Mouse (Mus musculus) heart, postnatal 0 days (tissue): ENCODE measurements around the gene Olfr1026. TPM values are rescaled to one million over a fixed set of nuclear protein-coding genes. Genes with fewer than 3 reads are reported as not detected.

Source experiments
- ATAC-seq: fragments of 200-750 bp; cut with Nextera tagmentation; 2 replicates; pipeline ENCODE4 v1.8.0; 2017; ENCODE audit warnings: low read depth, moderate number of reproducible peaks, moderate library complexity; ENCODE audit not compliant: insufficient read depth
- DNase-seq: peaks from one replicate; pipeline ENCODE4 v3.0.0-alpha.2; 2016; ENCODE audit warnings: low spot score
- H3K27ac ChIP-seq: fragments of 300-500 bp; sonication (generic); 2 replicates; pipeline ENCODE4 v1.5.1; 2014; ENCODE audit warnings: low read depth, mild to moderate bottlenecking
- H3K27me3 ChIP-seq: fragments of 300-500 bp; sonication (generic); 2 replicates; pipeline ENCODE4 v1.6.1; 2014; ENCODE audit warnings: low read length, mixed read lengths; ENCODE audit not compliant: control insufficient read depth, insufficient read depth
- H3K36me3 ChIP-seq: fragments of 300-500 bp; sonication (generic); replicated peaks from 2 replicates; pipeline ENCODE4 v1.6.1; 2014; ENCODE audit warnings: low read length, mixed read lengths; ENCODE audit not compliant: control insufficient read depth, insufficient read depth
- H3K4me1 ChIP-seq: fragments of 300-500 bp; sonication (generic); 2 replicates; pipeline ENCODE4 v1.6.1; 2014; ENCODE audit warnings: antibody characterized with exemption; ENCODE audit not compliant: control insufficient read depth, insufficient read depth
- H3K4me2 ChIP-seq: fragments of 300-500 bp; sonication (generic); 2 replicates; pipeline ENCODE4 v1.6.1; 2014; ENCODE audit warnings: low read depth, mild to moderate bottlenecking, low read length, moderate library complexity
- H3K4me3 ChIP-seq: fragments of 300-500 bp; sonication (generic); 2 replicates; pipeline ENCODE4 v1.5.1; 2014; ENCODE audit warnings: low read depth, low read length
- H3K9ac ChIP-seq: fragments of 300-500 bp; sonication (generic); replicated peaks from 2 replicates; pipeline ENCODE4 v1.6.1; 2014; ENCODE audit warnings: low read depth, low read length, mixed read lengths
- H3K9me3 ChIP-seq: fragments of 300-500 bp; sonication (generic); replicated peaks from 2 replicates; pipeline ENCODE4 v1.6.1; 2016; ENCODE audit warnings: low read length; ENCODE audit not compliant: control insufficient read depth
- CTCF ChIP-seq: IDR thresholded peaks from 2 replicates; pipeline ENCODE4 v1.5.1; 2016; ENCODE audit warnings: antibody characterized with exemption, control low read depth, low read depth
- EP300 ChIP-seq: IDR thresholded peaks from 2 replicates; pipeline ENCODE4 v1.6.1; 2016; ENCODE audit warnings: antibody characterized with exemption, low read depth
- WGBS: fragments of 180-500 bp; shearing (Covaris S2); extraction: QIAGEN DNeasy Blood & Tissue Kit; methylation state at CpG from one replicate; pipeline ENCODE4 v1.1.7; 2014; 5-methylcytosine and 5-hydroxymethylcytosine counted together
- polyA plus RNA-seq: library from polyadenylated mRNA; unstranded; fragments of >200 nt; fragmentation: Nextera tagmentation; extraction: Ambion mirVana; gene quantifications from 2 replicates; pipeline ENCODE4 v1.2.1, GENCODE M21; 2015
- total RNA-seq: library from RNA; depleted of rRNA; stranded (reverse); fragments of >200 nt; gene quantifications from 2 replicates; pipeline ENCODE4 v1.2.3, GENCODE M21; 2014; ENCODE audit warnings: low replicate concordance; rRNA removed

Olfr1026 gene
- total RNA-seq (not detected in 2 replicates), polyA plus RNA-seq (not detected in 2 replicates)

DNA sequence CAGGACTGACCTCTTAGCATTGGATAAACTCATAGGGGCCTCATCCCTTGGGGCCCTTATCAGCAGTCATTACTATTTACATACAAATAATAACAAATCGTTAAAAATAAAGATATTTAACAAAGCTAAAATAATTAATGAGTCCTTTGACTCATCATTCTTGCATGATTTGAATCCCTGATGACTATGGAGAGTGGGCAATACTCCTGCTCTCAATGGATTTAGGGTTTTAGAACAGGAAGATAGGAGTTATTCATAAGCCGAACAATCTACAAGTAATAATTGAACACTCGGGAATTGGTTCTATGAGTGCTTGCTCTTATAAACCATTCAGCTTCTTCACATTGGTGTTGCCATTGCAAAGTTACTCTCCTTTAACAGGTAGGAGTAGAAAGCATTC is at the start of gene Olfr1026:
TSS of gene Olfr1026 (plus strand) at position 301 of the 400 bp plus-strand sequence.
- TF ChIP-seq CTCF (no peak), EP300 (no peak)
- H3K27ac ChIP-seq: no peak within 1 kb of the TSS
- 71% methylated on average over 3 of the region's 3 CpGs for WGBS
- no peak within 1 kb of the TSS for H3K9ac ChIP-seq
- H3K4me2 ChIP-seq: no peak within 1 kb of the TSS
- H3K4me1 ChIP-seq: no peaks in the 10 kb centered on the region
- no peak within 1 kb of the TSS for H3K4me3 ChIP-seq
- no peaks in the 10 kb centered on the region for H3K27me3 ChIP-seq
- ATAC-seq (no peak), DNase-seq (no peak)
- no peaks in the 10 kb centered on the region for H3K36me3 ChIP-seq
- H3K9me3 ChIP-seq: no peaks in the 10 kb centered on the region

DNA sequence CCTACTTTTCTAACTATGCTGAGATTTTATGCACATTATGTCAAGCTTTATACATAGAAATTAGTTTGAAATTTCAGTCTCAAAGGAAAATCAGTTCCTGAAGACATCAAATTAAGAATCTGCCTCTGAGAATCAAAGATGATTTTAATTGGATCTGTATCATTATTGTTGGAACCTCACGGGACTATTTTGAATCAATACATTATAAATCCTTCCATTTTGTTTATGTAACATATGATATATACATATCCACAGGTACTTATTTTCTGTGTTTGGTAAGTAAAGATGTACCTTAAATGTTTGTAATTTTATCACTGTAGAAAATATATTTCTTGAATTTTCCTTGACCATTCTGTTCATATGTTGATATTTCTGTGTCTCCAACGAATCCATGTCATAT is 36.0 kb upstream of the Olfr1026 start, which contains the start of gene Olfr1023:
TSS of gene Olfr1023 (plus strand) at position 301 of the 400 bp plus-strand sequence.
- H3K9ac ChIP-seq: no peak within 1 kb of the TSS
- DNase-seq: no peak
- H3K4me2 ChIP-seq: no peak within 1 kb of the TSS
- no peak for TF ChIP-seq CTCF
- no peak for TF ChIP-seq EP300
- H3K4me3 ChIP-seq: no peak within 1 kb of the TSS
- no peaks in the 10 kb centered on the region for H3K9me3 ChIP-seq
- WGBS: 51% methylated on average over 2 of the region's 2 CpGs
- H3K36me3 ChIP-seq: no peaks in the 10 kb centered on the region
- no peak within 1 kb of the TSS for H3K27ac ChIP-seq
- ATAC-seq: no peak
- H3K27me3 ChIP-seq: no peaks in the 10 kb centered on the region
- no peaks in the 10 kb centered on the region for H3K4me1 ChIP-seq

DNA sequence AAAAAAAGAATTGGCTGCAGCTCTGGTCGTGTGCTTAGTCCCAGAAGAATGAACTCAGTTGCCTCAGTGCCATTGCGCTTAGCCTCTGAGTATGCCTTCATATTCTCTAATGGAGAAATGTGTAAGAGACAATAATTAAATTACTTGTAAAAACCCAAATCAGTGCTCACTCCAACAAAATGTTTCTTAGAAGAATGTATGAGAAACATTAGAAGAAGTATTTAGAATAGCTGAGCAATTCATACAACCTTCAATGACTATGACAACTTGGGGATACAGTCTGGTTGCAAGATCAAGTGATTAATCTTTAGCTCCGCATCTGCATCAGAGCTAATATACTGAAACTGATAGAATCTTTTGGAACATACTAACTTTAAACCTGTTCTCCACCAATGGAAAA is 16.4 kb upstream of the Olfr1026 start, which contains the start of gene Olfr1024:
TSS of gene Olfr1024 (minus strand) at position 101 of the 400 bp plus-strand sequence.
- 77% methylated on average over 3 of the region's 3 CpGs for WGBS
- DNase-seq: no peak
- H3K27ac ChIP-seq: no peak within 1 kb of the TSS
- no peaks in the 10 kb centered on the region for H3K4me1 ChIP-seq
- H3K9ac ChIP-seq: no peak within 1 kb of the TSS
- H3K4me2 ChIP-seq: no peak within 1 kb of the TSS
- H3K4me3 ChIP-seq: no peak within 1 kb of the TSS
- no peak for ATAC-seq
- H3K36me3 ChIP-seq: no peaks in the 10 kb centered on the region
- no peaks in the 10 kb centered on the region for H3K9me3 ChIP-seq
- no peaks in the 10 kb centered on the region for H3K27me3 ChIP-seq
- TF ChIP-seq CTCF (no peak), EP300 (no peak)

DNA sequence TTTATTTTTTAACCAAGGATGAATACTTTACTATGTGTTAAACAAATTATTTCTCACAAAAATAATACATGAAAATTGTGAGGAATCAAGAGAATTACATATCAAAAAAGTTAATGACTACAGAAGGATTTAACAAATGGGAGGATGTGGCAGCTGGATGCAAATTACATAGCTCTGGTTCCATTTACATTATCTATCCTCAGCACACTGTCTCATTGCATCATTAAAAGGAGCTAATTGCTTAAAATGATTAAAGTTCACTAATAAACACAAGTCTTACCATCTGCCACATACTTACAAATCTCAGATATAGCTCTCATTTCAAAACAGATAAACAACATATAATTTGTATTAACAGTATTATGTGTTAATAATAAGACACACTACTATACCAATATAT is 8.2 kb upstream of the Olfr1026 start:
- DNase-seq (no peak), ATAC-seq (no peak)
- Histone ChIP-seq H3K36me3 (no peaks in the 10 kb centered on the region), H3K27me3 (no peaks in the 10 kb centered on the region), H3K27ac (no peak overlapping the region), H3K9me3 (no peaks in the 10 kb centered on the region), H3K9ac (no peak overlapping the region), H3K4me2 (no peak overlapping the region), H3K4me1 (no peaks in the 10 kb centered on the region), H3K4me3 (no peak overlapping the region)
- TF ChIP-seq CTCF (no peak), EP300 (no peak)

DNA sequence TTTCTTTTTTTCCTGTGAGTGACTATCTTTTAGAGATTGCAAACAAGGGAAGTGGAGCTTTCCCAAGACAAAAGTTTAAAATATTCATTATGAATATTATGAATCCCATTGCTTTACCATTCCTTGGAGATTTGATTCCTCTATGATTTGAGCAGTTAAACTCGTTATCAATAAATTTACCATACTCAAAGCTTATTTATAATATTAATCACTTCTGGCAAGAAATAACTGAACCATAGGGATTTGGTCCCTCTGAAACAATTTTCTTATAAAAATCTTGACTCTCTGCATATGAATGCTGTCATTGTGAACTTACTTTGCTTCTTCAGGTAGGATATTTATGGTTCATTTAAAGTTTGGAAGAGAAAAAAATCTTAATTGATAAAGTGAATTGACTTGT is 6.5 kb upstream of the Olfr1026 start, which contains the start of gene Olfr1025-ps1:
TSS of gene Olfr1025-ps1 (plus strand) at position 301 of the 400 bp plus-strand sequence.
- no peak within 1 kb of the TSS for H3K9ac ChIP-seq
- ATAC-seq: no peak
- no peak for TF ChIP-seq EP300
- no peak for TF ChIP-seq CTCF

DNA sequence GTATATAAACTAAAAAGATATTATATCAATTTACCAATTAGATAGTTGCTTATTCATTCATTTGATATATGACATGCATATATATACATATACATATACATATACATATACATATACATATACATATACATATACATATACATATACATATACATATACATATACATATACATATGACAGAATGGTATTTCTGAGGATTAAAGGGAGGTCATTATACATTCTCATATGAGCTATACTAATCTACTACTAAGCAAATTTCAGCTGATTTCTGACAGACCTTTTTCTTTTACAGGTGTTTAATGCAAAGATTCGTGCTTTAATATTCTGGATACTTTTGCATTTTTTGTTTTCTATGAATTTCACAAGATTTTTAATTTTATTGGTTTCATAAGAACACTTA is 28.8 kb downstream of the Olfr1026 start, which contains the start of gene Olfr1028:
TSS of gene Olfr1028 (plus strand) at position 301 of the 400 bp plus-strand sequence.
- Histone ChIP-seq H3K27ac (no peak within 1 kb of the TSS), H3K9me3 (no peaks in the 10 kb centered on the region), H3K9ac (no peak within 1 kb of the TSS), H3K27me3 (no peaks in the 10 kb centered on the region), H3K4me3 (no peak within 1 kb of the TSS), H3K4me2 (no peak within 1 kb of the TSS), H3K36me3 (no peaks in the 10 kb centered on the region), H3K4me1 (no peaks in the 10 kb centered on the region)
- TF ChIP-seq EP300 (no peak), CTCF (no peak)
- DNase-seq (no peak), ATAC-seq (no peak)
- 67% methylated on average over 1 of the region's 1 CpGs for WGBS

More for the DNA sequence above, 6.5 kb upstream of the Olfr1026 start, which contains the start of gene Olfr1025-ps1:
- H3K4me2 ChIP-seq: no peak within 1 kb of the TSS
- no peaks in the 10 kb centered on the region for H3K9me3 ChIP-seq
- 39% methylated on average over 1 of the region's 1 CpGs for WGBS
- H3K27ac ChIP-seq: no peak within 1 kb of the TSS
- no peaks in the 10 kb centered on the region for H3K27me3 ChIP-seq
- DNase-seq: no peak
- no peak within 1 kb of the TSS for H3K4me3 ChIP-seq
- no peaks in the 10 kb centered on the region for H3K36me3 ChIP-seq
- H3K4me1 ChIP-seq: no peaks in the 10 kb centered on the region
